Mouse (Mus musculus): Measurements from ENCODE around the gene Sstr4. TPM values are rescaled to one million over a fixed set of nuclear protein-coding genes. Genes with fewer than 3 reads are reported as not detected.

Sstr4 gene
- polyA plus RNA-seq, 1 experiment from 2014 or later: 1.7 TPM

Other genes with a start within 250 kb of the Sstr4 start
- gene Thbd, start 12.8 kb downstream of the Sstr4 start, polyA plus RNA-seq (2014; fragmentation: Nextera tagmentation; extraction: Ambion mirVana): 7.2 and 9.0 TPM in 2 replicates
- 8.5 and 8.6 TPM in 2 replicates for gene Cd93, start 48.2 kb downstream of the Sstr4 start, polyA plus RNA-seq (2014; fragmentation: Nextera tagmentation; extraction: Ambion mirVana)